Mouse (Mus musculus): ENCODE measurements at regions not wholly inside any gene's neighbourhood (a gene's known extent, or its start where the extent isn't known, plus 50 kb on each side); places are given as distances from the start of the nearest gene placed in this dataset.
"Not testable (repeated sequence)": the region's sequence is repeated elsewhere in the genome, so short reads cannot be mapped to it uniquely, and the experiment has no call there.

DNA sequence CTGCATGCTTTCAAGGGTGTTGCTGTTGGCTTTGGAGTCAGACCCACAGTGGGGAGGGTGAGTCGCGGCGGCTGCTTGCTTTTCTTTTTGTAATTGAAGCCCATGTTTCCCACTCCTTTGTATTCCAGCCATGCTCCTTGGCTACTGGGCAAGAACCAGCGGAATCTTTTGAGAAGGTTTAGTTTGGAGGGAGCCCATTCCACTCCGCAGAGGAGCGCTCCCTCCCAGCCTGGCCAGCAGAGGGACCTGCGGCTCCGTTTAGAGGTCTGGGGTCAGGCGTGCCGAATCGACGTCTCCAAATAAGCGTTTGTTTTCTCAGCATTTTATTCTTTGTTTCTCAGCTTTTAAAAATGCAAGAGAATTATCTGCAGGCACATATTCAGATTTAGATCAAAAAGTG lies 149.6 kb upstream of the Ttc29 start:
- Histone ChIP-seq H3K4me1 (ENCODE audit: control insufficient read depth, insufficient read depth, low read length) (peaks cover 4% of the 10 kb centered on the region; the same call in 1 of the 2 replicates), H3K9ac (ENCODE audit: low read length) (no peak overlapping the region), H3K9me3 (ENCODE audit: control insufficient read depth, low read length) (no peaks in the 10 kb centered on the region), H3K27ac (ENCODE audit: low read depth, low read length) (no peak overlapping the region), H3K27me3 (ENCODE audit: control insufficient read depth, insufficient read depth, low read length) (no peaks in the 10 kb centered on the region; the same call in 1 of the 2 replicates), H3K4me2 (peak overlapping the region; percentile 46), H3K4me3 (ENCODE audit: low read depth, low read length) (peak overlapping the region; percentile 14; the same call in 1 of the 2 replicates), H3K36me3 (ENCODE audit: control insufficient read depth, insufficient read depth, low read length) (no peaks in the 10 kb centered on the region)
- DNase-seq (ENCODE audit: low spot score, missing footprints) (peak; percentile 91), ATAC-seq (ENCODE audit: low FRiP score) (peak; percentile 83)
- 2% methylated on average over 13 of the region's 13 CpGs for WGBS

GRCm38 (mm10) chr8:78064161-78064560 lies 148.9 kb upstream of the Ttc29 start:
- DNase-seq (ENCODE audit: low spot score, missing footprints) = peak; percentile 92

DNA sequence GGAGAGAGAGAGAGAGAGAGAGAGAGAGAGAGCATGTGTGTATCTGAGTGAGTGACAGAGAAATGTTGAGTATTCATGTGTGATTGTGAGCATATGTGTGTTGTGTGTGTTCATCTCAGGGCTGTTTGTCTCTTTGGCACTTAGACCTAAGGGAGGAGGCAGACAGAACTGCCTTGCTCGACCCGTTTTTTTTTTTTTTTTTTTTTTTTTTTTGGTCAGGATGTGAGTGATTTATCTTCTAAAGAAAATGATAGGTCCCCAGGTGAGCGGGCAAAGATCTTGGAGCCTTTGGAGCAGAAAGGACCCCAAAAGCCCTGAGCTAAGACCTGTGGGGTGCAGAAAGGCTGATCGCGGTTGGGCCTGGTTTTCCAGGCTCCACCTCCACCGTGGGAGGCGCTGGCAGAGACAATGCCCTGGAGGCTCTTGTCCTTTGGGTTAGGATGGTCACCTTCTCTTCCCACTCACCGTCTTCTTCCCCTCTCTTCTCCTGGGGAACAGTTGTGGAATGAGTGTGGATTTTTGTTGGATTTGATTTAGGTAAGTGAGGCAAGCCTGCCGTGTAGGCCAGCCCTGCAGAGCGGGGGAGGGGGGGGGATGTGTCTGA lies 147.1 kb upstream of the Ttc29 start:
- Histone ChIP-seq H3K27ac (ENCODE audit: low read depth, low read length) (no peak overlapping the region), H3K36me3 (ENCODE audit: control insufficient read depth, insufficient read depth, low read length) (no peaks in the 10 kb centered on the region), H3K9me3 (ENCODE audit: control insufficient read depth, low read length) (no peaks in the 10 kb centered on the region), H3K4me3 (ENCODE audit: low read depth, low read length) (no peak overlapping the region), H3K27me3 (ENCODE audit: control insufficient read depth, insufficient read depth, low read length) (no peaks in the 10 kb centered on the region; the same call in 1 of the 2 replicates), H3K4me2 (no peak overlapping the region), H3K4me1 (ENCODE audit: control insufficient read depth, insufficient read depth, low read length) (peaks cover 4% of the 10 kb centered on the region; the same call in 1 of the 2 replicates), H3K9ac (ENCODE audit: low read length) (no peak overlapping the region)
- no peak for ATAC-seq (ENCODE audit: low FRiP score)
- no peak for DNase-seq (ENCODE audit: low spot score, missing footprints)
- 31% methylated on average over 10 of the region's 10 CpGs for WGBS

More at GRCm38 (mm10) chr8:78064161-78064560, 148.9 kb upstream of the Ttc29 start:
- H3K27ac ChIP-seq (ENCODE audit: low read depth, low read length) = no peak overlapping the region
- H3K4me3 ChIP-seq (ENCODE audit: low read depth, low read length) = peak overlapping the region; percentile 14; the same call in 1 of the 2 replicates
- H3K36me3 ChIP-seq (ENCODE audit: control insufficient read depth, insufficient read depth, low read length) = no peaks in the 10 kb centered on the region
- H3K4me2 ChIP-seq = peak overlapping the region; percentile 46
- no peak for ATAC-seq (ENCODE audit: low FRiP score)
- H3K27me3 ChIP-seq (ENCODE audit: control insufficient read depth, insufficient read depth, low read length) = no peaks in the 10 kb centered on the region; the same call in 1 of the 2 replicates
- no peak overlapping the region for H3K9ac ChIP-seq (ENCODE audit: low read length)
- WGBS = 46% methylated on average over 13 of the region's 13 CpGs
- H3K9me3 ChIP-seq (ENCODE audit: control insufficient read depth, low read length) = no peaks in the 10 kb centered on the region
- peaks cover 4% of the 10 kb centered on the region; the same call in 1 of the 2 replicates for H3K4me1 ChIP-seq (ENCODE audit: control insufficient read depth, insufficient read depth, low read length)

- Histone ChIP-seq H3K27me3 (ENCODE audit: control insufficient read depth, insufficient read depth, low read length) (no peaks in the 10 kb centered on the region; the same call in 1 of the 2 replicates), H3K9ac (ENCODE audit: low read length) (no peak overlapping the region), H3K4me1 (ENCODE audit: control insufficient read depth, insufficient read depth, low read length) (peaks cover 3% of the 10 kb centered on the region; the same call in 1 of the 2 replicates), H3K36me3 (ENCODE audit: control insufficient read depth, insufficient read depth, low read length) (no peaks in the 10 kb centered on the region), H3K4me2 (no peak overlapping the region), H3K9me3 (ENCODE audit: control insufficient read depth, low read length) (no peaks in the 10 kb centered on the region), H3K27ac (ENCODE audit: low read depth, low read length) (no peak overlapping the region), H3K4me3 (ENCODE audit: low read depth, low read length) (no peak overlapping the region)
- 23% methylated on average over 13 of the region's 13 CpGs for WGBS
- no peak for DNase-seq (ENCODE audit: low spot score, missing footprints)
- no peak for ATAC-seq (ENCODE audit: low FRiP score)
Observed at GRCm38 (mm10) chr8:78068087-78068910, 144.8 kb upstream of the Ttc29 start.

GRCm38 (mm10) chr8:78073821-78074220 lies 139.3 kb upstream of the Ttc29 start:
- 81% methylated on average over 7 of the region's 7 CpGs for WGBS
- Histone ChIP-seq H3K27ac (ENCODE audit: low read depth, low read length) (no peak overlapping the region), H3K4me2 (no peak overlapping the region), H3K36me3 (ENCODE audit: control insufficient read depth, insufficient read depth, low read length) (no peaks in the 10 kb centered on the region), H3K4me1 (ENCODE audit: control insufficient read depth, insufficient read depth, low read length) (no peaks in the 10 kb centered on the region), H3K9me3 (ENCODE audit: control insufficient read depth, low read length) (no peaks in the 10 kb centered on the region), H3K4me3 (ENCODE audit: low read depth, low read length) (no peak overlapping the region), H3K9ac (ENCODE audit: low read length) (no peak overlapping the region), H3K27me3 (ENCODE audit: control insufficient read depth, insufficient read depth, low read length) (no peaks in the 10 kb centered on the region)
- DNase-seq (ENCODE audit: low spot score, missing footprints) = no peak
- no peak for ATAC-seq (ENCODE audit: low FRiP score)

DNA sequence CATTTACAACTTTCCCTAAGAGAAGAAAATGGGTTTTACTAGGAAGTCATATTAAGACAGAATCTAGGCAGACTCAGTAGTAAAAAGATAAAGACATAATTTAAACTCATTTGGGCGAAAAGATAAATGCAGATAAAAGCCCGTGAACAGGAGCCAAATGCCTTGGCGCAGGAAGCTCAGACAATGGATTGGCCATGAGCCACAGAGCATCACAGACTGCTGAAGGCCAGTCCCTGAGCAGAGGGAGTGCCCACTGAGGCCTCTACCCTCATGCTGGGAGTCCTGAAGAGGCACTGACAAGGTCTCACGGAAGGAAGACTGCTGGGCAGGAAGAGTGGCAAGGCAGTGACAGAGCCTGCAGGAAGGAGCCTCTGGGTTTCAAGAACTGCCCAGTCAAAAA lies 136.0 kb upstream of the Ttc29 start:
- ATAC-seq (ENCODE audit: low FRiP score) = no peak
- Histone ChIP-seq H3K4me3 (ENCODE audit: low read depth, low read length) (no peak overlapping the region), H3K9me3 (ENCODE audit: control insufficient read depth, low read length) (no peaks in the 10 kb centered on the region), H3K4me1 (ENCODE audit: control insufficient read depth, insufficient read depth, low read length) (no peaks in the 10 kb centered on the region), H3K9ac (ENCODE audit: low read length) (no peak overlapping the region), H3K27me3 (ENCODE audit: control insufficient read depth, insufficient read depth, low read length) (no peaks in the 10 kb centered on the region), H3K36me3 (ENCODE audit: control insufficient read depth, insufficient read depth, low read length) (no peaks in the 10 kb centered on the region), H3K4me2 (no peak overlapping the region), H3K27ac (ENCODE audit: low read depth, low read length) (no peak overlapping the region)
- WGBS = 55% methylated on average over 4 of the region's 4 CpGs
- DNase-seq (ENCODE audit: low spot score, missing footprints) = no peak

- H3K27ac ChIP-seq (ENCODE audit: low read depth, low read length); H3K9ac ChIP-seq (ENCODE audit: low read length): not testable (repeated sequence)
- WGBS = 41% methylated on average over 7 of the region's 7 CpGs
Observed at GRCm38 (mm10) chr8:78081395-78081794, 131.7 kb upstream of the Ttc29 start.

GRCm38 (mm10) chr8:78083012-78083411 lies 130.1 kb upstream of the Ttc29 start:
- Histone ChIP-seq H3K9me3 (ENCODE audit: control insufficient read depth, low read length) (no peaks in the 10 kb centered on the region), H3K27ac (ENCODE audit: low read depth, low read length) (no peak overlapping the region), H3K4me1 (ENCODE audit: control insufficient read depth, insufficient read depth, low read length) (no peaks in the 10 kb centered on the region), H3K27me3 (ENCODE audit: control insufficient read depth, insufficient read depth, low read length) (no peaks in the 10 kb centered on the region), H3K9ac (ENCODE audit: low read length) (no peak overlapping the region), H3K36me3 (ENCODE audit: control insufficient read depth, insufficient read depth, low read length) (no peaks in the 10 kb centered on the region), H3K4me2 (no peak overlapping the region), H3K4me3 (ENCODE audit: low read depth, low read length) (no peak overlapping the region)
- DNase-seq (ENCODE audit: low spot score, missing footprints) (no peak), ATAC-seq (ENCODE audit: low FRiP score) (no peak)
- 84% methylated on average over 2 of the region's 2 CpGs for WGBS

More at GRCm38 (mm10) chr8:78081395-78081794, 131.7 kb upstream of the Ttc29 start:
- H3K4me2 ChIP-seq; H3K36me3 ChIP-seq (ENCODE audit: control insufficient read depth, insufficient read depth, low read length); H3K4me3 ChIP-seq (ENCODE audit: low read depth, low read length); H3K27me3 ChIP-seq (ENCODE audit: control insufficient read depth, insufficient read depth, low read length); ATAC-seq (ENCODE audit: low FRiP score); DNase-seq (ENCODE audit: low spot score, missing footprints); H3K9me3 ChIP-seq (ENCODE audit: control insufficient read depth, low read length); H3K4me1 ChIP-seq (ENCODE audit: control insufficient read depth, insufficient read depth, low read length): not testable (repeated sequence)

- no peak for DNase-seq (ENCODE audit: low spot score, missing footprints)
- no peaks in the 10 kb centered on the region for H3K27me3 ChIP-seq (ENCODE audit: control insufficient read depth, insufficient read depth, low read length)
- H3K4me3 ChIP-seq (ENCODE audit: low read depth, low read length) = no peak overlapping the region
- no peak for ATAC-seq (ENCODE audit: low FRiP score)
- 95% methylated on average over 3 of the region's 3 CpGs for WGBS
- H3K27ac ChIP-seq (ENCODE audit: low read depth, low read length) = no peak overlapping the region
- no peak overlapping the region for H3K9ac ChIP-seq (ENCODE audit: low read length)
- no peaks in the 10 kb centered on the region for H3K4me1 ChIP-seq (ENCODE audit: control insufficient read depth, insufficient read depth, low read length)
- H3K4me2 ChIP-seq = no peak overlapping the region
- no peaks in the 10 kb centered on the region for H3K9me3 ChIP-seq (ENCODE audit: control insufficient read depth, low read length)
- no peaks in the 10 kb centered on the region for H3K36me3 ChIP-seq (ENCODE audit: control insufficient read depth, insufficient read depth, low read length)
Observed at GRCm38 (mm10) chr8:78086361-78086760, 126.7 kb upstream of the Ttc29 start.

Measured in midbrain, embryonic 11.5 days (tissue).